Mouse (Mus musculus) mature B cell (primary cell): Measurements from ENCODE around the gene Rbm28.

Experiments used
- in situ Hi-C: fragments of 300-500 bp; cut with MboI; formaldehyde crosslinking; loops from 2 replicates; pipeline ENCODE4 v1.14.3; 2019

Gene Rbm28

DNA sequence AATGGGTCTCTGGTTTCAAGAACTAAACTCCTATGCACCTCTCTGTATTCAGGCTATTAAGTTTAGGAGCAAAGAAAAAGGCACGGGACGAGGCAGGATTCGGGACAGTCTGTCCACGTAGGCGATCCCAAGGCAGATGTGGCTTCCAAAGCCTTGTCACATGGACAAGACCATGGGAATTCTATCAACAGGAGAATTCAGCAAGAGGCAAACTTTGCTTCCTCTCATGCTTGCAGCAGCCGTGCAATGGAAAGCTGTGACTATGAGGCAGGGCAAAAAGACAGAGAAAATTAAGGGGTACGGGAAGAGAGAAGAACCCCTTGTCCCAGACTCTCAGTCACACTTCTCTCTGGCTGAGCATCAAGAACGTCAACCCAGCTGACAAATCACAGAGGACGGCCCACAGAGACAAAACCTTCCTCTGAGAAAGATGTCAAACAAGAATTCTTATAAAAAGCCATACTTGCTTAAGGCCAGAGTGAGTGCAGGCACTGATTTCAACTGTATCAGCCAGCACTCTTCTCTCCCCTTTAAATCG lies 82.9 kb downstream of the Rbm28 start:
- in situ Hi-C loops = no loop called here

DNA sequence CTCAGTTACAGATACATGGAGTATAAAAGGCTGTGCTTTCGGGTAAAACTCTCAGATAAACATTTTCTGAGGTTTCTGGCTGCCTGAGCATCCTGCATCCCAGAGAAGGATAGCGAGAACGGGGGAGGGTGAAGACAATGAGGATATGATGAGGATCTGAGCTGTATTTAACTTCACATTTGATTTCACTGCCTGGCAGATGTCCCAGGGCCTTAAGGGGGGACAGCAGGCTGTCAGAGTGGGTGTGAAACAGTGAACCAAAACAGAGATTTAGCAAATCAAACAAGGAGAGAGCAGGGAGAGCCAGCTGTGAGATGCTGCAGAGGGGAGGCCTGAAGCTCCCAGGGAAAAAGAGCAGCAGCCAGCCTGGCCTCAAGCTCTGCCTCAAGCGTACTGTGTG lies 85.5 kb downstream of the Rbm28 start:
- in situ Hi-C loops = no loop called here

DNA sequence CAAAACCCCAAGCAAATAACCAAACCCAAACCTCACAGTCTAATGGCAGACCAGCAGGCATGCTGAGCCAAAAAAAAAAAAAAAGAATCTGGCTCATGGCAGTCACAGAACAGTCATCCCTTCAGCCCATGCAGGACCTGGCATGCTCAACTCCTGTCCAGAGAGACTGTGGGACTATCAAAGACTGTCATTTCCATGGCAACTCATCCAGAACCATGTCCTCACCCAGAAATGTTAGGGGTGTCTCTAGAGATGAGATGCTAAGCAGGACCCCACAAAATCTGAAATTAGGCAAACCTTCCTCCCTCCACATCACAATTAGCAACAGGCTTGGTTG lies 90.7 kb downstream of the Rbm28 start:
- in situ Hi-C loops = no loop called here
